Mouse (Mus musculus) frontal cortex, postnatal 14 days (tissue): ENCODE data around the gene Tmem222.

Experiments
- DNase-seq, 2 experiments: peaks; one replicate each; pipeline ENCODE4 v3.0.0; 2022; ENCODE audit warnings: low spot score in 2 of 2

Gene Tmem222

GRCm38 (mm10) chr4:133285299-133285698 lies 7.7 kb upstream of the Tmem222 start:
- DNase-seq, result no peak

- DNase-seq, result no peak
Measured at GRCm38 (mm10) chr4:133282656-133283055, 5.1 kb upstream of the Tmem222 start.

DNA sequence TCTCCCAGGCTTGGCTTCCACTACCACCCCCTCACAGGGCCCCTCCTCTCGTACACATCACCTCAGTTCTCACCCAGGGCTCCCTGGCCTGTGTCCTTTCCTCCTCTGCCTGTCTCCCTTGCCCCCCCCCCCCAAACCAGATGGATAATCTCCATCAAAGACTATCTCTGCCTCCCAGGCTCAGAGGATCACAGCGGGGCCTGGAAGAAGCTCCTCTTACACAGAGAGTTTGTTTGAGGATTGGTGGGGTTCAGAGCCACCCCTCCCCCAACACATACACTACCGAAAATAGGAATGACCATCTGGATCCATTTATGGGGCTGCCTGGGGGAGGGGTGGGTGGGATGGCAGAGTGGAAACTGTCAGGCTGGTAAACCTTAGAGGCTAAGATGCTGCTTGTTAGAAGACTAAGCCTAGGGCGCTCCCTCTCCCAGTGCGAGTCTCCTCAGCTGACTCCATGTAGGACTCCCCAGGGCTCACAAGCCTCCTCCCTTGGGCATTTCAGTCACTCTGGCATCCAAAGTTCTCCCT lies 4.4 kb upstream of the Tmem222 start:
- DNase-seq, result no peak

GRCm38 (mm10) chr4:133281513-133281912 lies 3.9 kb upstream of the Tmem222 start:
- DNase-seq, result no peak

DNA sequence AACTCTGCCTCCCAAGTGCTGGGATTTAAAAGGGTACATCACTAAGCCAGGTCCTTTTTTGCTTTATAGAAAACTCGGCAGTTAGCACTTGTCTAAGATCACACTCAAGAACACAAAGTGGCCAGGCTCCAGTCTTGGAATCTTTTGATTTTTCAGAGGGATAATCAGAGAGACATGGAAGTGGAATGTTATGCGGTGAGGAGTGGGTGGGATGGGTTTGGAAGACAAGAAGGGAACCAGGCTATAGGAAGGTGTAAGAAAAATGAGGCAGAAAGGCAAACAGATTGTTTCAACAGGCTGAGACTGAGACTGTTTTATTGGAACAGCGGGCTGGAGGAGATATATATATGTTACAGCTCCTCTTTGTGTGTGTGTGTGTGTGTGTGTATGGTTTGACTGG lies 890 bp upstream of the Tmem222 start:
- DNase-seq, result no peak

- DNase-seq, result no peak
Measured at GRCm38 (mm10) chr4:133278067-133278466, 475 bp upstream of the Tmem222 start.

DNA sequence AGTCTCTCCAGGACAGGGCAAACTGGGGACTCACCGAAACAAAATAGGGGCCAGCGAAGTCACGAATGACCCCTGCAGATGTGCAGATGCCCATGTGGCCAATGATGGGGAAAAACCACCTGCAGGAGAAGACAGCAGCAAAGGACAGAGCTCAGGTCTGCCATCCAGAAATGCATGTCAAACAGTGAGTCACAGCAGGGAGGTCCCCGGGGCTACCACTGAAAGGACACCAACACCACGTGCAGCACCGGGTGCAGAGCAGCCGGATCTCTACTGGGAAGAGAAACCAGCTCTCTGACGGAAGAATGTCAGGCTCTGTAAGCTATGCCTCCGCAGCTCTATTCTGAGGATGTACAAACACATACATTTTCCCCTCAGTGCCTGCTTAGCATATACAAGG lies 6.7 kb downstream of the Tmem222 start:
- DNase-seq, result no peak

- DNase-seq, result no peak
Measured at GRCm38 (mm10) chr4:133269596-133269995, 8.0 kb downstream of the Tmem222 start.

- no peak for DNase-seq
Measured at GRCm38 (mm10) chr4:133268931-133269330, 8.7 kb downstream of the Tmem222 start.

DNA sequence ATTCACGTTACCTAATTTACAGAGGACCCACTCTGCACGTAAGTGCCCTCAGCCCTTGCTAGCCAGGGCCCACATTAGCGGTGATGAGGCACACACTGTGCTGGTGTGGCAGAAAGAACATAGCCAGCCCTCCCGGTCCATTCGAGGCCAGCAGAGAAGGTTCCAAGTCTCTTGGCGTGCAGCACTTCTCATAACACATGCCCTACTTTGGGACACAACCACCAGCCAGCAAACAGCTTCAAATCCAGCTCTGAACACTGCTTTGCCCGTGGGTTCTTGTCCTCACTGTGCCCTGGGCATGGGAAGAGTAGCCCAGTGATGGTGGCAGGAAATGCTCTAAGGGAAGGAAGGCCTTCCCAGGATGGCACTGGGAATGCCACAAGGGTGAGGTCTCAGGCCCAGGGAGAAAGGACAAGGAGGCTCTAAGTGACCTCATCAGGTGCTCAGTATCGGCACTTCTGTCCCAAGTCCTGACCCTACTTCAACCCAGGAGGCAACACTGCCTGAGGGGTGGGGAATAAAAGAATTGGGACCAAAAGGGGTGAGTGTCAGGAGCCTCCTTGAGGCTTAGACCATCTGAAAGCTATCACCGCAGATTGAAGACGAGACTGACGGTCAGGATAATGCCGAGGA lies 11.2 kb downstream of the Tmem222 start:
- DNase-seq, result no peak

DNA sequence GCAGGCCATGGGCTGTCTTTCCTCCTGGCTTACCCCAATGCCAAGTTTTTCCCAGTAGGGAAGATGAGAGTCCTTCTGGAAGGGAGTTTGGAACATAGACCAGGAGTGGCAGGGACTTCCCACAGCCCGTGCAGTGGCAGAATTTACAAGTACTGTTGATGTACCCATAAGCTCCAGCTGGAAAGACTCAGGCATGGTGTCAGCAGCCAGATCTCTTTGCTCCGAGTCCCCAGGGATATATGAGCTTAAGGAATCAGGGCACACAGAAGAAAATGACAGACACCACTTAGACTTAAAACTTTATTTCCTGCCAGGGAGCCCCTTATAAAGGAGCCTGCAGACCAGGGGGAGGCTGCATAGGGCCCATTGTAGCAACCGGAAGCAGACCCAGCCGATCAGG lies 11.8 kb downstream of the Tmem222 start:
- DNase-seq, result no peak

DNA sequence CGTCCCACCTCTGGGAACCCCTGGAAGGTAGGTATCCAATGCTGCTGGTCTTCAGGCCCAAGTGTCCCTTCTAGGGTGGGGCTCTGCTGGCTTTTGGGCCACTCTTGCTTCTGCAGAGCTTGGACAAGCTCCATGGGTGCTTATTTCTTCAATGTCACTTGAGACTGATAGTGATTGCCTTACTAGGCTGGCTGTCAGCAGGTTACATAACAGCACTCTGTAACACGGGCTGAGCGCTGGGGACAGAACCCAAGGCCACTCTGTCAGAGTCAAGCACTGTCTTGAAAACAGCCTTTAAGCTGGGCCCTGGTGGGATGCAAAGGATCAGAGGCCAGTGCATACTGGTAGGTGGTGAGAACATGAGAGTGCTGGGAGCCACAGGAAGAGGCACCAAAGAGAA lies 12.3 kb downstream of the Tmem222 start:
- no peak for DNase-seq

- no peak for DNase-seq
Measured at GRCm38 (mm10) chr4:133264559-133264958, 13.0 kb downstream of the Tmem222 start.

GRCm38 (mm10) chr4:133263756-133264155 lies 13.8 kb downstream of the Tmem222 start:
- no peak for DNase-seq

GRCm38 (mm10) chr4:133262882-133263281 lies 14.7 kb downstream of the Tmem222 start, which contains the start of gene Sytl1:
Gene Sytl1, minus strand, starts transcription at chr4:133263113.
- DNase-seq, result no peak

DNA sequence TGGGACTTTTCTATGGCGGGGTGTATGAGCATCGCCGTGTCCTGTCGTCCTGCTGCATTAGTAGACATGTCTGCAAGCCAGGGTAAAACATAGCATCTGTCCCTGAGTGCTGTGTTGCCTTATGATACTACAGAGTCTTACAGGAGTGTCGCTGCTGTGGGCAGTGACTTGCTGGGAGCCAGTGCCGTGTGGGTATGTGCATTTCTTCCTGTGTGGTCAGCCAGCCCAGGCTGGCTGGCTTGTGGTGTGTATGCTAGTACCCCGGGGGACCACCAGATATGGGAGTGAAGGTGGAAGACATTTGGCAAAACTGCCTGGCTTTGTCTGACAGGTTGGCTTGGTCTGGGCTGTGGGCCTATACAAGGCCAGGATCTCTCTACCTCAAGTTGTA lies 15.2 kb downstream of the Tmem222 start:
- no peak for DNase-seq

- DNase-seq, result no peak
Measured at GRCm38 (mm10) chr4:133261641-133262374, 15.8 kb downstream of the Tmem222 start.

DNA sequence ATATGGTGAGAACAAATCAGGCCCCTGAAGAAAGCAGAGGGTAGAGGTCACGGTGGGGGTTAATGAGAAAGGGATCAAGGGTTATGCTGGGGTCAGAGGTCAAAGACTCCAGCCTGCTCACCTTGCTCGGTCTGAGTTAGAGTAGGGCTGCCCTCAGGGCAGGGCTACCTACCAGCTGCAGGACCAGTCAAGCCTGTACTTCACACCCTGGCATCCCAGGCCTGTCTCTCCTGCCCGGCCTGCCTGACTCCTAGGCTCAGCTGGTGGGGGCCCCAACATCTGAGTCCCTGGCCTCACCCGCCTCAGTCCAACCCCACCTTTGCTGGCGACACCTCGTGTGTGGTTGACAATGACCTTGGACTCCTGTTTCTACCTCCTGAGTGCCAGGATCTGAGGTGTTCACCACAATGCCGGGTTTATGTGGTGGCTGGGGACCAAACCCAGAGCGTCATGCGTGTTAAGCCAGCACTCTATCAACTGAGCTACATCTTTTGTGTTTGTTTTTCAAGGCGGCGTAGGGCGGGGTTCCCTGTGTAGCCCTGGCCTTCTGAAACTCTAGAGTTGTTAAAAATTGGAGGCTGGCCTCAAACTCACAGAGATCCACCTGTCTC lies 19.7 kb downstream of the Tmem222 start:
- DNase-seq, result no peak

- DNase-seq, result no peak
Measured at GRCm38 (mm10) chr4:133257230-133257629, 20.4 kb downstream of the Tmem222 start.

GRCm38 (mm10) chr4:133256820-133257219 lies 20.8 kb downstream of the Tmem222 start:
- DNase-seq, result no peak

DNA sequence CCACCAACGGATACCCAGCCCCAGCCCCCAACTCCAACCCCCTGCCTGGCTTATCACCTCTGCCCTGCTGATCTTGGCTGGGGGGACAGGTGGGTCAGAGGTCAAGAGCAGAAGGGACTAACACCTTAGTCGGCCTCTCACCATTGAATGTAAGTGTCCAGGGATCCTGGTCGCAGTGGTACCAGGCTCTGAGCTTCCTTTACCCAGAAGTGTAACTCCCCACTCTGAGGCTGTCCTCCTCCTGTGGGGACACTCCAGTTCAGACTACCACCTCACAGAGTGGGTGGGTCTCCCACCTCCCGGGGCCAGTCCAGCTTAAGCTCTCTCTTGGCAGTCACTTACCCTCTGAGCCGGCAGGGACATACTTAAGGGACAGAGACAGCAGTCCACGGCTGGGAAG lies 22.2 kb downstream of the Tmem222 start:
- no peak for DNase-seq

- DNase-seq, result no peak
Measured at GRCm38 (mm10) chr4:133253412-133253811, 24.2 kb downstream of the Tmem222 start.

- DNase-seq, result no peak
Measured at GRCm38 (mm10) chr4:133252089-133252488, 25.5 kb downstream of the Tmem222 start.
